Mouse (Mus musculus): ENCODE results near the gene Sh2d5. TPM values are rescaled to one million over a fixed set of nuclear protein-coding genes. Genes with fewer than 3 reads are reported as not detected.

Sh2d5 gene
- total RNA-seq, 2 experiments from 2014 or later = 71.7 to 83.2 TPM

- DNase-seq (ENCODE audit: low spot score in 2 of 2) = no peak
These were observed 8.5 kb downstream of the Sh2d5 start for GRCm38 (mm10) chr4:138258663-138259062.

- no peak for DNase-seq (ENCODE audit: low spot score in 2 of 2)
These were observed 9.3 kb downstream of the Sh2d5 start for GRCm38 (mm10) chr4:138259482-138259881.

GRCm38 (mm10) chr4:138261843-138262681 is 11.9 kb downstream of the Sh2d5 start:
- DNase-seq (ENCODE audit: low spot score in 2 of 2) = peak; percentile 93 to 94

- DNase-seq (ENCODE audit: low spot score in 2 of 2) = no peak
These were observed 17.7 kb downstream of the Sh2d5 start for GRCm38 (mm10) chr4:138267869-138268268.

- DNase-seq (ENCODE audit: low spot score in 2 of 2) = peak; percentile 72 to 77
These were observed 22.1 kb downstream of the Sh2d5 start for GRCm38 (mm10) chr4:138272011-138272997.

GRCm38 (mm10) chr4:138278346-138278745 is 28.1 kb downstream of the Sh2d5 start:
- peak; percentile 56 to 63 for DNase-seq (ENCODE audit: low spot score in 2 of 2)

- DNase-seq (ENCODE audit: low spot score in 2 of 2) = peak; percentile 58 to 67
These were observed 32.6 kb downstream of the Sh2d5 start for GRCm38 (mm10) chr4:138282834-138283233.

- DNase-seq (ENCODE audit: low spot score in 2 of 2) = no peak
These were observed 36.2 kb downstream of the Sh2d5 start for GRCm38 (mm10) chr4:138286411-138286810.

- DNase-seq (ENCODE audit: low spot score in 2 of 2) = no peak
These were observed 38.5 kb downstream of the Sh2d5 start for GRCm38 (mm10) chr4:138288691-138289090.

GRCm38 (mm10) chr4:138292028-138292427 is 41.8 kb downstream of the Sh2d5 start:
- DNase-seq (ENCODE audit: low spot score in 2 of 2) = no peak

- DNase-seq (ENCODE audit: low spot score in 2 of 2) = no peak
These were observed 43.2 kb downstream of the Sh2d5 start for GRCm38 (mm10) chr4:138293261-138293948.

GRCm38 (mm10) chr4:138293949-138294550 is 43.8 kb downstream of the Sh2d5 start:
- DNase-seq (ENCODE audit: low spot score in 2 of 2) = no peak

- DNase-seq (ENCODE audit: low spot score in 2 of 2) = no peak
These were observed 51.1 kb downstream of the Sh2d5 start for GRCm38 (mm10) chr4:138301271-138301780.

- no peak for DNase-seq (ENCODE audit: low spot score in 2 of 2)
These were observed 52.8 kb downstream of the Sh2d5 start for GRCm38 (mm10) chr4:138303011-138303410.

GRCm38 (mm10) chr4:138303742-138304141 is 53.5 kb downstream of the Sh2d5 start:
- no peak for DNase-seq (ENCODE audit: low spot score in 2 of 2)

GRCm38 (mm10) chr4:138304340-138305104 is 54.3 kb downstream of the Sh2d5 start, which contains the start of gene Ddost:
TSS of gene Ddost (plus strand) at chr4:138304730.
- DNase-seq (ENCODE audit: low spot score in 2 of 2) = peak; percentile 97 to 98

- no peak for DNase-seq (ENCODE audit: low spot score in 2 of 2)
These were observed 56.8 kb downstream of the Sh2d5 start for GRCm38 (mm10) chr4:138307025-138307424.

- DNase-seq (ENCODE audit: low spot score in 2 of 2) = peak in 1 of 2 experiments; percentile 51
These were observed 57.5 kb downstream of the Sh2d5 start for GRCm38 (mm10) chr4:138307739-138308138.

- DNase-seq (ENCODE audit: low spot score in 2 of 2) = no peak
These were observed 60.2 kb downstream of the Sh2d5 start for GRCm38 (mm10) chr4:138310311-138310910.

All from left cerebral cortex, adult 18-20 months (tissue).